Mouse (Mus musculus): ENCODE measurements around the gene Rasgef1a. TPM values are rescaled to one million over a fixed set of nuclear protein-coding genes. Genes with fewer than 3 reads are reported as not detected.
A peak's percentile ranks its signal among the peaks of the same experiment; 100 is the strongest.

Rasgef1a gene
- polyA plus RNA-seq, 1 experiment from 2014 or later: 1.4 TPM

- no peak for TF ChIP-seq CTCF (IDR thresholded peaks at IDR 0.05; ENCODE audit: low read depth)
- no peak overlapping the region for H3K9ac ChIP-seq (ENCODE audit: low read depth, low read length)
- H3K4me1 ChIP-seq (replicated peaks; ENCODE audit: insufficient read depth, low read length): no peaks in the 10 kb centered on the region
- DNase-seq (ENCODE audit: low spot score) (no peak), ATAC-seq (replicated peaks; ENCODE audit: low FRiP score, low read depth) (no peak)
- no peak overlapping the region for H3K4me2 ChIP-seq (ENCODE audit: low read length)
- H3K9me3 ChIP-seq (replicated peaks; ENCODE audit: low read length): no peaks in the 10 kb centered on the region
- no peaks in the 10 kb centered on the region for H3K27me3 ChIP-seq (ENCODE audit: insufficient read depth, low read length)
- no peak overlapping the region for H3K27ac ChIP-seq
- H3K36me3 ChIP-seq (ENCODE audit: insufficient read depth, low read length): 0 out of 2 replicates have a peak, but pooled peaks cover 22% of the 10 kb centered on the region
- H3K4me3 ChIP-seq (replicated peaks; ENCODE audit: low read depth, low read length): no peak overlapping the region
Observed at GRCm38 (mm10) chr6:118126577-118126976, 115.3 kb downstream of the Rasgef1a start.

DNA sequence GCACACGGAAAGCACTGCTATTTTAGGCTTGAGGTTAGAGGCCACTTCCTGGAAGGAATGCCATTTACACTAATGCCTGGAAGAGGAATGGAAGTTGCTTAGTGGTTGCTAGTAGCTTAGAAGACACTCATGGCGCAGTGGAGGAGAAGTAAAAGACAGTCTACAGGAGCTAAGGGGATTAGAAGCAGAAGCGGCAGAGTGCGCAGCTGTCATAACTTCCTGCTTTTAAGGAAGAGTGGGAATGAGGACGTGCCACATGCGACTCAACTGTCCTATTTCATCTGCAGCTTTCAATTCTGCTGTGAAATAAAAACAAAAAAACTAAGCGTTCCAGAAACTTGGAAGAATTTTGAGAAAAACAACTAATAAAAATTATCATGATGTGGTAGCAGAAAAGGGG lies 116.0 kb downstream of the Rasgef1a start:
- ATAC-seq (replicated peaks; ENCODE audit: low FRiP score, low read depth) (no peak), DNase-seq (ENCODE audit: low spot score) (no peak)
- WGBS: 65% methylated on average over 7 of the region's 7 CpGs
- no peak overlapping the region for H3K4me2 ChIP-seq (ENCODE audit: low read length)
- no peak for TF ChIP-seq CTCF (IDR thresholded peaks at IDR 0.05; ENCODE audit: low read depth)
- no peaks in the 10 kb centered on the region for H3K9me3 ChIP-seq (replicated peaks; ENCODE audit: low read length)
- H3K27me3 ChIP-seq (ENCODE audit: insufficient read depth, low read length): no peaks in the 10 kb centered on the region
- H3K36me3 ChIP-seq (ENCODE audit: insufficient read depth, low read length): 0 out of 2 replicates have a peak, but pooled peaks cover 16% of the 10 kb centered on the region
- H3K9ac ChIP-seq (ENCODE audit: low read depth, low read length): no peak overlapping the region
- no peak overlapping the region for H3K4me3 ChIP-seq (replicated peaks; ENCODE audit: low read depth, low read length)
- H3K27ac ChIP-seq: no peak overlapping the region
- H3K4me1 ChIP-seq (replicated peaks; ENCODE audit: insufficient read depth, low read length): no peaks in the 10 kb centered on the region

GRCm38 (mm10) chr6:118127827-118128487 lies 116.7 kb downstream of the Rasgef1a start:
- Histone ChIP-seq H3K4me2 (ENCODE audit: low read length) (no peak overlapping the region), H3K4me3 (replicated peaks; ENCODE audit: low read depth, low read length) (no peak overlapping the region), H3K27me3 (ENCODE audit: insufficient read depth, low read length) (no peaks in the 10 kb centered on the region), H3K27ac (no peak overlapping the region), H3K9ac (ENCODE audit: low read depth, low read length) (no peak overlapping the region), H3K36me3 (ENCODE audit: insufficient read depth, low read length) (0 out of 2 replicates have a peak, but pooled peaks cover 9% of the 10 kb centered on the region), H3K9me3 (replicated peaks; ENCODE audit: low read length) (no peaks in the 10 kb centered on the region), H3K4me1 (replicated peaks; ENCODE audit: insufficient read depth, low read length) (no peaks in the 10 kb centered on the region)
- DNase-seq (ENCODE audit: low spot score) (peak; percentile 46), ATAC-seq (replicated peaks; ENCODE audit: low FRiP score, low read depth) (no peak)
- TF ChIP-seq CTCF (IDR thresholded peaks at IDR 0.05; ENCODE audit: low read depth): no peak
- 61% methylated on average over 6 of the region's 6 CpGs for WGBS

GRCm38 (mm10) chr6:118130022-118130421 lies 118.8 kb downstream of the Rasgef1a start:
- Histone ChIP-seq H3K27ac (no peak overlapping the region), H3K4me2 (ENCODE audit: low read length) (no peak overlapping the region), H3K4me3 (replicated peaks; ENCODE audit: low read depth, low read length) (no peak overlapping the region), H3K27me3 (ENCODE audit: insufficient read depth, low read length) (no peaks in the 10 kb centered on the region), H3K9me3 (replicated peaks; ENCODE audit: low read length) (no peaks in the 10 kb centered on the region), H3K9ac (ENCODE audit: low read depth, low read length) (no peak overlapping the region), H3K4me1 (replicated peaks; ENCODE audit: insufficient read depth, low read length) (no peaks in the 10 kb centered on the region), H3K36me3 (ENCODE audit: insufficient read depth, low read length) (no peaks in the 10 kb centered on the region)
- DNase-seq (ENCODE audit: low spot score) (no peak), ATAC-seq (replicated peaks; ENCODE audit: low FRiP score, low read depth) (no peak)
- 68% methylated on average over 2 of the region's 2 CpGs for WGBS
- no peak for TF ChIP-seq CTCF (IDR thresholded peaks at IDR 0.05; ENCODE audit: low read depth)

GRCm38 (mm10) chr6:118134461-118134860 lies 123.2 kb downstream of the Rasgef1a start:
- no peak overlapping the region for H3K27ac ChIP-seq
- DNase-seq (ENCODE audit: low spot score) (no peak), ATAC-seq (replicated peaks; ENCODE audit: low FRiP score, low read depth) (no peak)
- no peaks in the 10 kb centered on the region for H3K4me1 ChIP-seq (replicated peaks; ENCODE audit: insufficient read depth, low read length)
- H3K4me3 ChIP-seq (replicated peaks; ENCODE audit: low read depth, low read length): no peak overlapping the region
- 94% methylated on average over 1 of the region's 1 CpGs for WGBS
- H3K36me3 ChIP-seq (ENCODE audit: insufficient read depth, low read length): no peaks in the 10 kb centered on the region
- no peaks in the 10 kb centered on the region for H3K9me3 ChIP-seq (replicated peaks; ENCODE audit: low read length)
- TF ChIP-seq CTCF (IDR thresholded peaks at IDR 0.05; ENCODE audit: low read depth): no peak
- no peaks in the 10 kb centered on the region for H3K27me3 ChIP-seq (ENCODE audit: insufficient read depth, low read length)
- no peak overlapping the region for H3K9ac ChIP-seq (ENCODE audit: low read depth, low read length)
- H3K4me2 ChIP-seq (ENCODE audit: low read length): no peak overlapping the region

DNA sequence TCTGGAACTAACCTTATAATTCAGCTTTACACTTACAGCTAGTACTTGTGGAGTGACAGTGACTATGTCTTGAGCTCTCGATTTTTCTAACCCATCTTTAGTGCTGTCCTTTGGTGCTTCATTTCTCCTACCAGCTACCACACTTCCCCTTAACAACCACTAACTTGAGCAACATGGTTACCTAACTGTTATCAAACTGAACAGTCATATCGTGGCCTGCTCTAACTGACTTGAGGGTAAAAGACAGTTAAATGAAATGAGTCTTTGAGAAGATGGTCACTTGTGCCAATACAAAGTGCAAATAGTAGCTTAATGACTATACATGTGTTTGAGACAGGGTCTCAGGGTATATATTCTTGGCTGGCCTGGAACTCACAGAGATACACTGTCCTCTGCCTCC lies 125.9 kb downstream of the Rasgef1a start:
- no peak for ATAC-seq (replicated peaks; ENCODE audit: low FRiP score, low read depth)
- H3K36me3 ChIP-seq (ENCODE audit: insufficient read depth, low read length): no peaks in the 10 kb centered on the region
- 89% methylated on average over 2 of the region's 2 CpGs for WGBS

More for the DNA sequence above, 125.9 kb downstream of the Rasgef1a start:
- TF ChIP-seq CTCF (IDR thresholded peaks at IDR 0.05; ENCODE audit: low read depth): no peak
- no peak overlapping the region for H3K27ac ChIP-seq
- H3K27me3 ChIP-seq (ENCODE audit: insufficient read depth, low read length): no peaks in the 10 kb centered on the region
- H3K4me3 ChIP-seq (replicated peaks; ENCODE audit: low read depth, low read length): no peak overlapping the region
- no peaks in the 10 kb centered on the region for H3K4me1 ChIP-seq (replicated peaks; ENCODE audit: insufficient read depth, low read length)
- DNase-seq (ENCODE audit: low spot score): no peak
- no peaks in the 10 kb centered on the region for H3K9me3 ChIP-seq (replicated peaks; ENCODE audit: low read length)
- H3K9ac ChIP-seq (ENCODE audit: low read depth, low read length): no peak overlapping the region
- H3K4me2 ChIP-seq (ENCODE audit: low read length): no peak overlapping the region
